Comparison of ENCODE assay signal across 10 mouse cellular contexts in genomic region chr10:126641792-126642289, GRCm38 (mm10).
DNase-seq lines count a peak whose midpoint lies in the region; ATAC-seq and TF ChIP-seq lines count a peak whose summit lies in the region.
"Had no signal": no experiment of that assay in that cellular context is flagged by ENCODE, and none has a peak within 500 bp of the region (broad histone marks: within the 10 kb centered on the region; RNA-seq: fewer than 3 reads in every experiment).

No protein-coding gene starts in this region.

- H3K36me3 ChIP-seq in forebrain, embryonic 12.5 days (replicated peaks) = no peaks in the 10 kb centered on the region
- no peaks in the 10 kb centered on the region for H3K36me3 ChIP-seq in forebrain, embryonic 10.5 days (replicated peaks)
- no peaks in the 10 kb centered on the region for H3K36me3 ChIP-seq in midbrain, embryonic 10.5 days
- H3K36me3 ChIP-seq: embryonic facial prominence, embryonic 15.5 days had no signal

- H3K9me3 ChIP-seq in forebrain, embryonic 12.5 days = no peaks in the 10 kb centered on the region
- no peaks in the 10 kb centered on the region for H3K9me3 ChIP-seq in forebrain, embryonic 10.5 days
- H3K9me3 ChIP-seq in midbrain, embryonic 10.5 days (replicated peaks) = no peaks in the 10 kb centered on the region
- H3K9me3 ChIP-seq: embryonic facial prominence, embryonic 15.5 days had no signal

- POLR2A ChIA-PET in Patski (lab: Charles Lee) = no interaction called here

- no peak for DNase-seq in forebrain, embryonic 10.5 days (ENCODE audit: extremely low spot score, low spot score)
- no peak for DNase-seq in Patski (ENCODE audit: low read depth, low spot score)
- peak; percentile 5 to 6 for DNase-seq in heart, adult 9 months (ENCODE audit: low spot score in 2 of 2)
- DNase-seq in midbrain, embryonic 10.5 days (ENCODE audit: low spot score) = peak; percentile 26
- DNase-seq in right cerebral cortex, adult 2 months (ENCODE audit: low spot score in 2 of 2) = no peak
- no peak for DNase-seq in ovary, postnatal 10 days (ENCODE audit: low spot score)
- DNase-seq: kidney, postnatal 25 days had no signal

- no peak overlapping the region for H3K4me2 ChIP-seq in forebrain, embryonic 12.5 days
- H3K4me2 ChIP-seq: embryonic facial prominence, embryonic 15.5 days had no signal

- no peak overlapping the region for H3K27ac ChIP-seq in forebrain, embryonic 12.5 days
- no peak overlapping the region for H3K27ac ChIP-seq in forebrain, embryonic 10.5 days
- H3K27ac ChIP-seq in midbrain, embryonic 10.5 days (replicated peaks) = peak overlapping the region; percentile 65
- H3K27ac ChIP-seq: embryonic facial prominence, embryonic 15.5 days had no signal

- in situ Hi-C loops in Patski (cut with MboI; ENCODE audit: low pct_unique_long_range_greater_than_20kb) = no loop called here

- H3K4me3 ChIP-seq in forebrain, embryonic 12.5 days (replicated peaks) = no peak overlapping the region
- no peak overlapping the region for H3K4me3 ChIP-seq in forebrain, embryonic 10.5 days
- H3K4me3 ChIP-seq in midbrain, embryonic 10.5 days = no peak overlapping the region
- H3K4me3 ChIP-seq: embryonic facial prominence, embryonic 15.5 days had no signal

- peaks cover 11% of the 10 kb centered on the region for H3K4me1 ChIP-seq in forebrain, embryonic 12.5 days
- H3K4me1 ChIP-seq in forebrain, embryonic 10.5 days = peaks cover 18% of the 10 kb centered on the region
- H3K4me1 ChIP-seq in midbrain, embryonic 10.5 days = peaks cover 30% of the 10 kb centered on the region
- H3K4me1 ChIP-seq: embryonic facial prominence, embryonic 15.5 days had no signal

- no peak overlapping the region for H3K9ac ChIP-seq in forebrain, embryonic 12.5 days
- H3K9ac ChIP-seq: embryonic facial prominence, embryonic 15.5 days had no signal

- CTCF ChIA-PET in Patski (lab: Charles Lee) = no interaction called here

- no peak for TF ChIP-seq CTCF in Patski (IDR thresholded peaks at IDR 0.05)

- 29% methylated on average over 9 of the region's 9 CpGs for WGBS in forebrain, embryonic 12.5 days
- 37% methylated on average over 9 of the region's 9 CpGs for WGBS in forebrain, embryonic 10.5 days
- 19% methylated on average over 9 of the region's 9 CpGs for WGBS in midbrain, embryonic 10.5 days

- ATAC-seq in forebrain, embryonic 12.5 days (ENCODE audit: low FRiP score) = 0 out of 2 replicates have a peak, but pooled peaks have one; percentile 27
- ATAC-seq in Patski = peak; percentile 58
- no peak for ATAC-seq in monocyte, adult 5-6 weeks (replicated peaks; ENCODE audit: insufficient number of reproducible peaks, low FRiP score, low TSS enrichment, poor library complexity, severe bottlenecking)

- H3K27me3 ChIP-seq in forebrain, embryonic 12.5 days = no peaks in the 10 kb centered on the region
- no peaks in the 10 kb centered on the region for H3K27me3 ChIP-seq in forebrain, embryonic 10.5 days (ENCODE audit: poor library complexity, severe bottlenecking)
- no peaks in the 10 kb centered on the region for H3K27me3 ChIP-seq in Patski
- no peaks in the 10 kb centered on the region for H3K27me3 ChIP-seq in midbrain, embryonic 10.5 days (ENCODE audit: low read depth, poor library complexity, severe bottlenecking)
- H3K27me3 ChIP-seq: embryonic facial prominence, embryonic 15.5 days had no signal

Comparison
In these comparisons a context has a peak if more than half of its experiments do, and no peak if none do; other contexts are left out.
1. DNase-seq: peak in heart, adult 9 months (2 of 2) and midbrain, embryonic 10.5 days (single experiment); none in forebrain, embryonic 10.5 days (single experiment), Patski (single experiment), right cerebral cortex, adult 2 months (0 of 2) and ovary, postnatal 10 days (single experiment).